Mouse (Mus musculus): ENCODE results near the gene Ppp1r35.

- TF ChIP-seq CTCF (IDR thresholded peaks at IDR 0.05; ENCODE audit: low read depth) (no peak), EP300 (optimal IDR thresholded peaks at IDR 0.05) (no peak)
These were observed 13.9 kb upstream of the Ppp1r35 start for GRCm38 (mm10) chr5:137764609-137765340.
